Mouse (Mus musculus): ENCODE results near the gene Ctdspl2.
"Not testable (repeated sequence)": the region's sequence is repeated elsewhere in the genome, so short reads cannot be mapped to it uniquely, and the experiment has no call there.

The Ctdspl2 gene

DNA sequence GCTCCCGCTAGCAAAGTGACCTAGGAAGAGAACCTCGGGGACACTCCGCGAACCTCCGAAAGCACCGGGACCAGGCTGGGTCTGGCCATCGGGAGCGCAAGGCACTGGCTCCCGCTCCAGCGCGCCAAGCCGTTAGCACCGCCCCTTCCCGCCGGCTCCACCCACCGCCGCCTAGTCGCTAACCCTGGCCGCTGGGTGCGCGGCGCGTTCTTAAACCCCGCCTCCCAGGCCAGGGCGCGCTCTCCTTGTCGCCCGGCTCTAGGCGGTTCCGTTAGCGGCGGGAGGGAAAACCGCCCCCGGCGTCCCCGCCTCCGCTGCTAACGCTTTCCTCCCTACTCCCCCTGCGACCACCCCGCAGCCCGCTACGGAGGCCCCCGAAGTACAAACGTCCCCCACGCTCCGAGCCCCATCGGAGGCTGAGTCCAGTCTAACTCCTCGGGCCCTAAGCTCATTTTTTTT is at the start of gene Ctdspl2, which contains the start of gene Mageb3:
TSS of gene Ctdspl2 (plus strand) at position 237 of the 459 bp plus-strand sequence.
TSS of gene Mageb3 (minus strand) at position 328 of the 459 bp plus-strand sequence.
- peak; percentile 95 for DNase-seq

DNA sequence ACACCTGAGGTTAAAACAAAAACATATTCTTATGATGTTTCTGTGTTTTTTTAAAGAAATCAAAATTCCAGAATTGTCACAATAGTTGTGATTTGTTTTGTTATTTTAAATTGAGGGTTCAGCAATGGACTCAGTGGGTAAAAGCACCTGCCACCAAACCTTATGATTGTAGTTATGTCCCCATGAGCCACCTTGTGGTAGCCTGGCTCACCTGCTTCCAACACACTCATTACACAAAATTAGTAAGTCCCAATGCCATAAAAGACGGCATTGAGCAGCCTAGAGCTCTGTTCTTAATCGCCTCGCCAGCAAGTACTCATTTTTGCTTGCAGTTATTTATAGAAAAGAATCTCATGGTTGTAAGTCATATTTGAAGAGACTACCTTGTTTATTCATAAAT is 45.8 kb upstream of the Ctdspl2 start:
- no peak for DNase-seq

DNA sequence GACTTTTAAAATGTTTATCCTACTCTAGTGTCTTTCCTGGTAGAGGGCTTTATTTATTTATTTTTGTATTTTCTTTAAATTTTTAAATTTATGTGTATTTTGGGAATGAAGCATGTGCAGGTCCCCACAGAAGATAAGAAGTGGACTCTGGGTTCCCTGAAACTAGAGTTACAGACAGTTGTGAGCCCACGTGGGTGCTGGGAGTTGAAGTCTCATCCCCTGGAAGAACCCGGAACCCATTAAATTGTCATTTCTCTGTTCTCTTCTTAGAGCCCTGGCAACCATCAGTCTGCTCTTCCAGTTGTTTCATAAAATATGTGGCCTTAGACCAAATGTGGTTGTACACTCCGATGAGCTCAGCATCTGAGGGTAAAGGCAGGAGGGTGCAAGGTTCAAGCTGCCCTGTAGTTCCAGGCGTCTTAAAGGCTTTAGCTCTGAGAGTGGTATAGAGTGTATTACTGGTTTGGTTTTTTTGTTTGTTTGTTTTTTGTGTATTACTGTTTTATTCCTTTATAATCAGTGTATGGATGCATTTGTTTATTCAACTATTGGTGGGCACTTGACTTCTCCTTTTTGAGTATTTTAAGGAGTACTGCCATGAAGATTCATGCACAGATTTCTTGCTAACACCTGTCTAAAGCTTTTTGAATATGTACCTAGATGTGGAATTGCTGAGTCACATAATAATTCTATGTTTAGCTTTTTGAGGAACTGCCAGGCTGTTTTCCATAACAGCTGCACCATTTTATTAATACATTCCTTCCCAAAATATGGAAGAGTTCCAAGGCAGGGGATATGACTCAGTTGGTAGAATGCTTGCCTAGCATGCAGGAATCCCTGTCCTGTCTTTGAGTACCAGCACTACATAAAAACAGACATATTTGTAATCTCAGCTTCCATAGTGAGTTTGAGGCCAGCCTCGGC is 39.5 kb upstream of the Ctdspl2 start:
- DNase-seq, result peak; percentile 16

DNA sequence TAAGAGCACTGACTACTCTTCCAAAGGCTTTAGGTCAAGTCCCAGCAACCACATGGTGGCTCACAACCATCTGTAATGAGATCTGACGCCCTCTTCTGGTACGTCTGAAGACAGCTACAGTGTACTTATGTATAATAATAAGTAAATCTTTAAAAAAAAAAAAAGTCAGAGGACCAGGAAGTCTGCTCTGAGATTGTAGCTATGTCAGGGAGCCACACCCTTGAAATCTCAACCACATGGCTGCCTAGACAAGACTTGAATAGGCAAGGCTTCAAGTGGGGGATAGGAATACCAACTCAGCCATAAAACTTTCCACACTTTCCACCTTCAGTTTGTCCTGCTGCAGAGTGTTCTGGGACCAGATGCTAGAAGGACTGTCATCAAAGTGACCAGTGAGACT is 18.2 kb upstream of the Ctdspl2 start:
- not testable (repeated sequence) for DNase-seq

DNA sequence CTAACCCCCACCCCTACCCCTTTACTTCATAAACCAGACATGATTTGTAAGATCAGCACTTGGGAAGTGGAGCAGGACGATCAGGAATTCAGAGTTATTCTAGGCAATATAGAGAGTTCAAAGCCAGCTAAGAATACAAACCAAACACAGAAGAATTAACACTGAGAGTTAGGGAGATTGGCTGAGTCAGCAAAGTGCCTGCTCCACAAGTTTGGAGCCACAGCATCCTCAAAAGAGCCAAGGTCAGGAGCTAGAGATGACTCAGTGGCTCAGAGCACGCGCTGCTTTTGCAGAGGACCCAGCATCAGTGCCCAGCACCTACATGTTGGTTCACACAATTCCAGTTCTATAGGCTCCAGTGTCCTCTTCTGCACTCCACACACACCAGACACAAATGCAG is 12.4 kb upstream of the Ctdspl2 start:
- no peak for DNase-seq

DNA sequence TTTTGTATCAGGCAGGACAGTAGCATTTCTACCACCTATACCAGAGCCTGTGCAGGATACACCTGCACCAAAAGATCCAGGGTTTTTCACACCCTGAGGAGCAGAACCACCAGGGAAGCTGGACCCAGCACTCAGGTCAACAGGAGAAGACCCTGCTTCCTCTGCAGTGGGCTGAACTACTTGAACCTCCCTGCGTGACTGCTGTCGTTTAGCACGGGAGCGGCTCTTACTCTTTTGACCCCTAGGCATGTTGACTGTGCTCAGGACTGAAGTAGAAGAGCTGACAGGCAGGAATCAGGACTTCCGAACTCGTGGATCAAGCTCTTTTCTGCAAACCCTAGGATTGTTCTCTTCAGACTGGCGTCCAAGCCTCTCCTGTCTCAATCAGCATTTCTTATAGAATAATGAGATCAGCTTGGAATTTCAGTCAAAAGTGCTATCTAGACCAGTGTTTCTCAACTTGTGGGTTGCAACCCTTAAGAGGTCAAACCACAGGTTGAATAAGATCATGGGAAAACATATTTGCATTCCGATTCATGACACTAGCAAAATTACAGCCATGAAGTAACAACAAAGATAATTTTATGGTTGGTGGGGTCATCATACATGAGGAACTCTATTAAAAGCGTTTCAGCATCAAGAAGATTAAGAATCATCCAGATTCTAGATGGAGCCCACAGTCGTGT is 687 bp upstream of the Ctdspl2 start:
- DNase-seq, result no peak

DNA sequence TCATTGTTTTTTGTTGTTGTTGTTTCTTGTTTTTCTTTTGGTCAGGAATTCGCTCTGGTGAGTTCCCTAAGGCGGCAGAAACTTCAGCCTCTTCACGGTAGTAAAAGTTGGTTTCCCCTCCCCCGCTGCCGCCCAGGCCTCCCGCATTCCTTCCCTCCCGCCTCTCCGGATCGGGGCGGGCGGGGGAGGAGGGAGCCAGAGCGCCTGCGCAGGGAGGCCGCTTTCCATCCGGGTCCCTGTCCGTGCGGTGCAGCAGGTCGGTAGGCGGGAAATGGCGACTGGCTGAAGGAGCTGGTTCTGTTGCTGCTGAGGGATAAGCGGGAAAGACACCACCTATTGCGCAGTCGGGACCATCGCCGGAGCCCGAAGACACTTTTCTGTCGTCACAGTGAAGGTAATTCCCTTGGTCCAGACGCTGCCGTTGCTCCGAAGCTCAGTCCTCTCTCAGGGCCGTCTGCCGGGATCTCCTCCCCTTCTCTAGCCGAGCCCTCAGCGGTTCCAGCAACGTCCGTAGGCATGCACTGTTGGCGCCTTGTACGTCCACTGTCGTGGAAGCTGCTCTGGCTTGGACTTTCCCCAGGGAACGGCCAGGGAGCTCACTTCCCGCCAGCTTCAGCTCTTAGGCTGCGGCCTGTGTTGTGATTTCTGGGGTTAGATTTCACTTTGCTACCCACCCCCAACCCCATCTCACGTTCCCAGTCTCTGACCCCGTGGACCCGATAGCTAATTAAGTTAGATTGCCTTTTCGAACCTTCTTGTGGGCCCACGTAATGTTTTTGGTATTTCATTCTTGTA is 620 bp downstream of the Ctdspl2 start:
- peak; percentile 94 for DNase-seq

DNA sequence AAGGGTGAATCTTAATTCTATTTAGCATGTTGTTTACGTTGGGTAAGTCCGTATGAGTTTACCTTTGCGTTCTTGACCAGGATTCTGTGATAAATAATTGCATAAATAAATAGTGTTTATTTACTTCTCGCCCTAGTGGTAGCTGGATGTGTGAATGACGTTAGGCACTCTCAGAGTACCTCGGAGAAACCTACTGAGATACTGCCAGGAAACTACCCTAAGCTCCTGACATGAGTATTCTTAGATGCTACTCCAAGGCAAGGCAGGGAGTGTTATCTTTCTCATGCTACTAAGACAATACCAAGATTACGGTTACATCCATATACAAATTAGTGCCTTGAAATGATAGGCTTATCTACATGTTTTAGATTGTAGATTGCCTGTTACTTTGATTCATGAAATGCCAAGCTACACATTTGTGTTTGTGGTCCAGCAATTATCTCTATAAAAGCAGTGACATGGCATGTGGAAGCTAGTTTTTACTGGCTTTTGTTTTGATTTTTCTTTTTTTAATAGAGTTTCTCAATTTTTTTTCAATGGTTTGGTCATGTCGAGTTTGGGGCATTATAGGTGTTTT is 1.5 kb downstream of the Ctdspl2 start:
- DNase-seq, result no peak

DNA sequence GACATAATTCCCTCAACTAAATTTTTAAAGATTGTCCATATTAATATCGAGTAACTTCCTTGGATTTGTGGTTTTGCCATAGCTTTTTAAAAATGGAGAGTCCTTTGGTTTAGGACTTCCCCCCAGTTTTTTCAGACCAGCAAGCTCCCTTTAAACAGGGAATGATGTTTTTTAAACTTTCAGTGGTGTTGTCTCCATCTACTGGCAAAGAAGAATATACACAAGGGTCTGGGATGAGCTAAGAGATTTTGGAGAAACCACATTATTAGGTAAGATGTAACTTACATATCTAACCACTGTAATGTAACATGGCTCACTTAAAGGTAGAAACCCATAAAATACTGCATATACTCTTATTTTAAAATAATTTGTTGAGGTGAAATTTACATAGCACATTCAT is 39.9 kb downstream of the Ctdspl2 start:
- DNase-seq, result no peak

DNA sequence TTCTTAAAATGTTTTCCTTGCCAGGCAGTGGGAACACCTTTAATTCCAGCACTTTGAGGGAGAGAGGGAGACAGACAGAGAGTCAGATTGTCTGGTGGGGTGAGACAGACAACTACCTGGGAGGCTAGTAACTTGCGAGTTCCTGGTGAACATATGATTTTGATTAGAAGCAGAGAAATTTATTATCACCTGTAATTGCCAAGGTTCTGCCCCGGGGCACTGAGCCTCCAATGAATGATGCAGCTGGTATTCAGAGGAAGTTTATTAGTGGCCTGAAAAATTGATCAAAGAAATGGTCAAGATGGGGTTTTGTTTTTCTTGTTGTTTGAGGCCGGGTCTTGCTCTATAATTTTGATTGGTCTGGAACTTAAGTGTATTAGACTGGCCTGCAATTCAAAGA is 53.0 kb downstream of the Ctdspl2 start:
- DNase-seq, result no peak

DNA sequence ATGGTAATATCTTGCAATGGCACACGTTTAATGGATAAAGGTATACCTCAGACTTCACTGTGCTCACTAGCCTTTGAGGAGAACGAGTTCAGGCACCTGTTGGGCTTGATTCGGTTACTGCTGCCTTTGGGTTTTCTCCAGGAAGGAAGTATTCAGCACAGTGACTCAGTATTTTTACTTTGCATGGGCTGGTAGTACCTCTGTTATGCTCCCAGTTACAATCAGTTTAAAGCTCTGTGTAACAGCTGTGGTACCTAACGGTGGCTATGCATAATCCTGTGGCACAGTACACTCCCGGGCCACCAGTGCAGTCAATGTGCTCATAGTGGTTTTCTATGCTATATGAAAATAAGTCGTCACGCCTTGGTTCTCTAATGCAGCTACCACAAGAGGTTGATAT is 55.6 kb downstream of the Ctdspl2 start:
- no peak for DNase-seq

DNA sequence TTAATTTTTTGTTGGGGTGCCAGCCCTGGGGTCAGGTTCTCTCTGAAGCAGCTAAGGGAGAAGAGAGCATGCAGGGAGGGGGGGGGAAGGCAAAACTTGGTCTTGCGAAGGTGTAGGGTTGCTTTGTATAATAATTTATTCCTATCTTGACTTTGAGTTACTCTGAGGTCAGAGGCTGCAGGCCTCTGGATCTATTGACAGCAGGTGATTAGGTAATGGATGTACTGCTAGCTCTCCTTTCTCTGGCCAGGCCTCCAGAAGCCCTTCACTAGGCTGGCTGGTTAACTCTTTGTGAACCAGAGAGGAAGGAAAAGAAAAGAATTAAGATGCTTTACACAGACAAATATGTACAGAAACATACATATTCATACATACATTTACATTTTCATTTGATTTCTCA is 62.9 kb downstream of the Ctdspl2 start:
- no peak for DNase-seq

DNA sequence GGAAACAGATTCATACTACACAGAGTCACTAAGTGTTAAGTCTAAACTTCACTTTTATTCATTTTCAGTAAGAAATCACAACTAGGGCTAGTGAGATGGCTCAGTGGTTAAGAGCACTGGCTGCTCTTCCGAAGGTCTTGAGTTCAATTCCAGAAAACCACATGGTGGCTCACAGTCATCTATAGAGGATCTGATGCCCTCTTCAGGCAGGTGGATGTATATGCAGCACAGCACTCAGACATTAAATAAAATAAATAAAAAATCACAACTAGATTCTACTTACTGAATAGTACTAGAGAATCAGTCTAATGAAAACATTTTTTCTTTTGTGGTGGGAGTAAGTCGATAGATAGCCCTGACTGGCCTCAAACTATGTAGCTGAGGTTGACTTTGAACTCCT is 66.5 kb downstream of the Ctdspl2 start:
- no peak for DNase-seq

DNA sequence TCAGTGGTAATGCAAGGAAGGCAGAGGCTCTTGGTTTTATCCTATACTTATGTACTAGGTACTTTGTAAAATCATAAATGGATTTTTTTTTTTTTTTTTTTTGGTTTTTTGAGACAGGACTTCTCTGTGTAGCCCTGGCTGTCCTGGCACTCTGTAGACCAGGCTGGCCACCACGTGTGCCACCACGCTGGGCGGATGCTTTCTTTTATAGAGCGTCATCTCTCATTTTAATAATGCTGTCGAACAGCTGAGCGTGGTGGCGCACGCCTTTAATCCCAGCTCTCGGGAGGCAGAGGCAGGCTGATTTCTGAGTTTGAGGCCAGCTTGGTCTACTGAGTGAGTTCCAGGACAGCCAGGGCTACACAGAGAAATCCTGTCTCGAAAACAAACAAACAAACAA is 71.3 kb downstream of the Ctdspl2 start:
- not testable (repeated sequence) for DNase-seq

DNA sequence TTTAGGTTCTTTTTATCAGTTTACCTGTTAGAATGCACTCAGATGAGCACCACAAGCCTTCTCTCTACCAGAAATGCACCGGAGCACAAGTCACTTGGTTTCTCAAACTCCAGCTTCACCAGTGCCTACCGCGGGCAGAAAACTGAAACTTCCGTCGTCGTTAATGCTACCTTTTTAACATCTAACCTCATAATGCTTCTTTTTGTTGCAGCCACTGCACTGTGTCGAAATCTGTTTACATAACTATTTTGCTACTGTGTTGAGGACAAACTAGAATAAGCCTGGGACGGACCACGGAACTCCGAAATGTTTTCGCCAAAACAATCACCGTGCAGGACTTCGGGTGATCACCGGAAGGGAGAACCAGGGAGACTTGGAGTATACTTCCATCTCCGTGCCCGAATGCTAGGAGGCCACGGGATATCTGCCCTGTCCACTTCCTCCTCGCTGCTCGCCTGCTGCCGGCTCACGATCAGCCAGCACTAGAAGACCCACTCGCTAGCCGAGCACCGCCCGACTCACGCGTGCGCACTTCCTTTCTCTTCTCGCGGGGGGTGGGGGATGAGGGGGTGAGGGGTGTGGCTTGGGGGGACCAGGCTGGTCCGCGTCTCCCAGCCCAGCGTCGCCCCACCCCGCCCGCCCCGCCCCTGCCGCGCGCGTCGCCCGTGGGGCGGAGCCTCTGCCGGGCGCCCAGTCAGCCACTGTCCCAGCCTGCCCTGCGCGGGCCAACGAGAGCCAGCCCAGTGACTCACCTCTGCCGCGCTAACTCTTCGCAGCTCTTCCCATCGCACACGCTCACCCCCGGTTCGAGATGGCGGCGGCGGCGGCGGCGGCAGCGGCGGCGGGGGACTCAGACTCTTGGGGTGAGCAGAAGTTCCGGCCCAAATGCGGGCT is 72.3 kb downstream of the Ctdspl2 start, which contains the start of gene Eif3j1:
TSS of gene Eif3j1 (plus strand) at position 685 of the 894 bp plus-strand sequence.
- DNase-seq, result peak; percentile 90

DNA sequence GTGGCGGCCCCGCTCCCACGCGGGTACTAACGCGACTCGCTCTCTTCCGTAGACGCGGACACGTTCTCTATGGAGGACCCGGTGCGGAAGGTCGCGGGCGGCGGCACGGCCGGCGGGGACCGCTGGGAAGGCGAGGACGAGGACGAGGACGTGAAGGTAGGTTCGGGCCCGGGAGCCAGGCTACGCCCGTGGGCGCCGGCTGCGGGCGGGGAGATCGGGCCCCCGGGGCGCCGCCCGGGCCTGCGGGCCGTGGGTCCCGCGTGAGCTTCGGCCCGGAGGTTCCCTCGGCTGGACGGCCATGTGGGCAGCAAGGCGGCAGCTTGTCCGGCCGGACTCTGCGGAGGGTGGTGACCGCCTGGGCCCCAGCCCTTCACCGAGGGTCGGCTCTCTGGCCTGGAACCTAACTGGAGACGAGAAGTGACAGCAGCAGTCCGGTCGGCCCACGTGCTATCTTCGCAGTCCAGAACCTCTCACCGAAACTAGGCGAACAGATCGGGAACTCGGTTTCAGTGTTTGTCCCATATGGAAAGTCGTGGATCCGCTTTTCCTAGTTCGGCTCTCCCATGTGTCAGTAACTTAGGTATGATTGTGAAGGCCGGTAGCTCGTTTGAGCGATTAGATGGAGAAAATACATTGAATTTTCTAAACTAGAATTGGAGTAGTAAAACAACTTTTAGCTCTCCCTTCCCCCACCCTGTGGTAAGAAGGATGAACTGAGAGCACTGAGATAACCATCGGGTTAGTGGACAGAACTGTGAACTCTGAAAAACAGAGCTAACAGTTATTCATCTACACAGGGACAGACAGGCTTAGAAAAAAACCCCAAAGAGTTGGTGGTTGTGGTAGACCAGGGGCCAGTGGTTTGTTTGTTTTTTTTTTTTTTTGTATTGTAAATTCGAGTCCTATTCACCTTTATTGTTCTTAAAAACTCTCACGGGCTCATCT is 73.2 kb downstream of the Ctdspl2 start:
- DNase-seq, result peak; percentile 25

DNA sequence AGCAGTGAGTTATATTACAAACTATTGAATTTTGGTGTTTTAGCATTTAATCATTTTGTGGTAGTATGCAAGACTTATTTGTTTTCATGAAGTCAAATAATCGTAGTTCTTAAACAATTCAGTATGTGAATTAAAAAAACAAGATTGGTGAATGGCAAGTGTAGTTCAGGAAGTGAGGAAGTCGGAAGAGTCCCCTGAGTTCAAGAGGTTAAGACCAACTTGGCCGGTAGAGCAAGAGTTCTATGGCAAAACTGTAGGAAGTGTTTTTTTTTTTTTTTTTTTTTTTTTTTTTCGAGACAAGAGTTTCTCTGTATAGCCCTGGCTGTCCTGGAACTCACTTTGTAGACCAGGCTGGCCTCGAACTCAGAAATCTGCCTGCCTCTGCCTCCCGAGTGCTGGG is 76.2 kb downstream of the Ctdspl2 start:
- no peak for DNase-seq

DNA sequence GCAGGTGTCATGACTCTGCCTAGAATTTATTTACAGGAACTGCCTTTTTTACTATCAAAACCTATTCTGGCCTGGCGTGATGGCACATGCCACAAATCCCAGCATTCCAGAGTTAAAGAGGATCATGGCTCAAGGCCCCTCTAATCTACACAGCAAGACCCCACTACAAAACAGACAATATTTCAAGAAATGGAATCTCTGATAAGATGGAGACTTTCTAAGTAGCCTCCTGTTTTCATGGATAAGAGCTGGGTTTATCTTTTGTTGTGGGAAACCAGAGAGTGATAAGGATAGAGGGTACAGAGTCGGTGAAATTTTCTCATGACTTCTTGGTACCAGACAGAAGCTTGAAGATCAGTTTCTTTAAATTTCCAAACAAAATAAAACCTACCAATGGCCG is 80.3 kb downstream of the Ctdspl2 start:
- no peak for DNase-seq

DNA sequence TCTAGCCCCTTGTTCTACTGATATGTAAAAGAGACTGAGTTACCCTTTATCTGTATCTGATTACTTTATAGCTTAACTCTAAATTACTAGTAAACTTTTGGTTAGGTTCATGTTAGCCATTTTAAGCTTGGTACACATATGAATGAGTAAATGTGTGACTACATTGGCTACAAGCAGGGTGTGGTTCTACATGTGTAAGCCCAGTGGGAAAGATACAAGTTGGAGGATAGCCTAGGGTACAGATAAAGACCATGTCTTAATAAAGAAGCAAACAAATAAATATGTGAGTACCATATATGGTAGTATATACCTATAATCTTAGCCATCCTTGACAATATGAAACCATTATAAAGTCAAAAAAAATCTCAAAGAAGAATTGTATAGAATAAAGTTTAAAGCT is 88.1 kb downstream of the Ctdspl2 start:
- no peak for DNase-seq

DNA sequence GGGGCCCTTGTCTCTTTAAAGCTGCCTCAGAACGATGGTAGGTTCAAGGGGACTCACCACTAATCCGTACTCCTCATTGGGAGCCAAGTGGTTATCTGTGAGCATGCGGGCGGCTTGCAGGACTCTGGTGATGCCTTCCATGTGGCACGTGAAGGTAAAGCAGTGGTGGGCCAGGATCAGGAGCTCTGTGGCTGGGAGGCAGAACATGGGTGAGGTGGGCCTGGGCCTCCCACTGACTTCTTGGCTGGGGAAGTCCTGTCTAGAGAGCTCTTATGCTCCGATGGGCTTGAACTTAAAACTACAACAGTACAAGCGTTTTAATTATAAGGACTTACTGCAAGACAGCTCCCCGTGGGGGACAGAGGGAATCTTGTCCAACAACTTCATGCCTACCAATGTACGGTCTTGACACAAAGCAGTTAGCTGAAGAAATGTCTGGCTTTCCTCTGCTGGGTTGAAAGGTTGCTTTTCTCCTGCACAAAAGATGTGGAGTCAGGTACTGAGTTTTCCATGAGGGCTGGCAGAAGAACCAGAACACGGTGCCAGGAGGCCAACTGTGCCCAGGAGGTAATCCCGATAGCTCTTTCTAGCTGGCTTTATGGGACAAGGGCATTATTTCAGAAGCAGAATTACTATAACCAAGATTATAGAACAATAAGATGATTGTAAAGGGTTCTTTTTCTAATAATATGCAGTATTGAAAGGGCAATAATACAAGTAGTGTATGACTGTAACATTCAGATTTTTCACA is 103.7 kb downstream of the Ctdspl2 start:
- DNase-seq, result no peak

Data from layer of hippocampus, adult 9-11 months (tissue).